Mouse (Mus musculus): Measurements from ENCODE around the gene Gm10912. TPM values are rescaled to one million over a fixed set of nuclear protein-coding genes. Genes with fewer than 3 reads are reported as not detected.
"Not testable (repeated sequence)": the region's sequence is repeated elsewhere in the genome, so short reads cannot be mapped to it uniquely, and the experiment has no call there.

The Gm10912 gene
- polyA plus RNA-seq, 1 experiment from 2014 or later = not detected

DNA sequence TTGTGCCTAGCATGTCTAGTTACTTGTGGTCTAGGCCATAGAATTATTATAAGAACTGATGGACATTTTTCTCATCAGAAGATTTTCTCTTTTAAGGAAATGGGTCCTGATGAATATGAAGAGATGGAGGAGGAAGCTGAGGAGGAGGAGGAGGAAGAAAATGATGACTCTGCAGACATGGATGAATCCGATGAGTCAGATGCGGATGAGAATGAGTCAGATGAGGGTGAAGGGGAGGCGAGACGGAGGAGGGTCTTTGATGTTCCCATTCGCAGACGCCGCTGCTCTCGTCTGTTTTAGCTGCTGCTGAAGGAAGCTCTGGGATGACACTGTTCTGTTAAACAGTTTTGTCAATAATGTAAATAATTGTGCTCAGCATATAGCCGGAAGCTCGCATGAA lies 5.8 kb upstream of the Gm10912 start:
- Histone ChIP-seq H3K36me3 (ENCODE audit: control insufficient read depth, insufficient read depth, low read length) (peaks cover 6% of the 10 kb centered on the region; the same call in 1 of the 2 replicates), H3K9ac (ENCODE audit: low read length) (no peak overlapping the region), H3K9me3 (replicated peaks; ENCODE audit: control insufficient read depth, low read length) (no peaks in the 10 kb centered on the region), H3K4me1 (ENCODE audit: control insufficient read depth, insufficient read depth, low read length) (no peaks in the 10 kb centered on the region), H3K27me3 (ENCODE audit: control insufficient read depth, insufficient read depth, low read length) (no peaks in the 10 kb centered on the region), H3K27ac (ENCODE audit: low read length) (no peak overlapping the region), H3K4me2 (ENCODE audit: low read depth, low read length) (no peak overlapping the region), H3K4me3 (replicated peaks; ENCODE audit: low read length) (no peak overlapping the region)
- WGBS = 63% methylated on average over 10 of the region's 10 CpGs
- ATAC-seq (ENCODE audit: insufficient read depth, low FRiP score) = no peak

DNA sequence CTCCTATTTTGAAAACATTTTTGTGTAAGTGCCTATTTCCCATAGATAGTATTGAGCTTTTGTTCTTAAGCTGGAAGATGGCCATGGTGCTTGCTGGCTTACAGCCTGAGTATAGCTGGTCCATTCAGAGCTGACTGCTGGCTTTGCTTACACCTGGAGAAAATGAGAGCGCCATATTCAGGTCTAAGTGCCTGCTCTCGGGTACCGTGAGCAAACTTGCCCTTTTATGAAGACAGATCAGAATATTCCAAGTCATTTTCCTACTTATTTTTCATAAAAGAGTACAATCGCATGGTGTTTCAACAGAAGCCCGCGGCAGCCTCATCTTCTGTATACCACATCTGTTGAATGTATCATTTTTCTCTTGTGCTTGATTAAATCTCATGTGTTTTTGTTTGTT lies 4.6 kb upstream of the Gm10912 start:
- 92% methylated on average over 6 of the region's 6 CpGs for WGBS
- no peak overlapping the region for H3K4me2 ChIP-seq (ENCODE audit: low read depth, low read length)
- H3K4me3 ChIP-seq (replicated peaks; ENCODE audit: low read length) = no peak overlapping the region
- no peaks in the 10 kb centered on the region for H3K9me3 ChIP-seq (replicated peaks; ENCODE audit: control insufficient read depth, low read length)
- ATAC-seq (ENCODE audit: insufficient read depth, low FRiP score) = no peak
- no peak overlapping the region for H3K27ac ChIP-seq (ENCODE audit: low read length)
- peaks cover 6% of the 10 kb centered on the region; the same call in 1 of the 2 replicates for H3K36me3 ChIP-seq (ENCODE audit: control insufficient read depth, insufficient read depth, low read length)
- H3K4me1 ChIP-seq (ENCODE audit: control insufficient read depth, insufficient read depth, low read length) = no peaks in the 10 kb centered on the region
- H3K9ac ChIP-seq (ENCODE audit: low read length) = no peak overlapping the region
- no peaks in the 10 kb centered on the region for H3K27me3 ChIP-seq (ENCODE audit: control insufficient read depth, insufficient read depth, low read length)

DNA sequence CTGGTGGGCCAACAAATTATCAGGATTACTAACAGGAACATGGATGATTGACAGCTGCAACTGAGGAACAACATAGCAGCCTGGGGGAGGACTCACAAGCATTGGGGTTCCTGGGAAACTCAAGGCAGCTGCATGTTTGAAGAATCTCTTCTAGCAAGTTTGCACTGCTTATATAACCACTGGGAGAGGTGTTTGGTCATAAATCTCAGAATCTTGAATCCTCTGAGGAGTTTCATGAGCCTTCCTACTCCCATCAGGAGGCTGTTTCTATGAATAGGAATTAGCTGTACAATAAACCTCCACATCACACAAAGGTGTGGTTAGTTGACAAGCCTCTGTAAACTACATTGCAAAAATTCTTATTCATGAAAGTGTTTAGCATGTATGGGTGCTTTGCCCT lies 3.0 kb upstream of the Gm10912 start:
- Histone ChIP-seq H3K9me3 (replicated peaks; ENCODE audit: control insufficient read depth, low read length) (no peaks in the 10 kb centered on the region), H3K27me3 (ENCODE audit: control insufficient read depth, insufficient read depth, low read length) (no peaks in the 10 kb centered on the region), H3K4me3 (replicated peaks; ENCODE audit: low read length) (no peak overlapping the region), H3K9ac (ENCODE audit: low read length) (no peak overlapping the region), H3K36me3 (ENCODE audit: control insufficient read depth, insufficient read depth, low read length) (peaks cover 6% of the 10 kb centered on the region; the same call in 1 of the 2 replicates), H3K27ac (ENCODE audit: low read length) (no peak overlapping the region), H3K4me1 (ENCODE audit: control insufficient read depth, insufficient read depth, low read length) (no peaks in the 10 kb centered on the region), H3K4me2 (ENCODE audit: low read depth, low read length) (no peak overlapping the region)
- no peak for ATAC-seq (ENCODE audit: insufficient read depth, low FRiP score)

DNA sequence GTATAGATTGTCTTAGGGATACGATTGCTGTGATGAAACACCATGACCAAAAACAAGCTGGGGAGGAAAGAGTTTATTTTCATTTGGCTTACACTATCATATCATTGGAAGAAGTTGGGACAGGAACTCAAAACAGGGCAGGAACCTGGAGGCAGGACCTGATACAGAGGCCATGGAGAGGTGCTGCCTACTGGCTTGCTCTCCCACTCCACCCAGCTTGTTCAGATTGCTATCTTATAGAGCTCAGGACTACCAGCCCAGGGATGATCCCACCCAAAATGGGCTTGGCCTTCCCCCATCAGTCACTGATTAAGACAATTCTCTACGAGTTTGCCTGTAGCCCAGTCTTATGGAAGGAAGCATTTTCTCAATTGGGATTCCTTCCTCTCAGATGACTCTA lies 1.5 kb upstream of the Gm10912 start:
- Histone ChIP-seq H3K36me3 (ENCODE audit: control insufficient read depth, insufficient read depth, low read length) (peaks cover 6% of the 10 kb centered on the region; the same call in 1 of the 2 replicates), H3K4me1 (ENCODE audit: control insufficient read depth, insufficient read depth, low read length) (no peaks in the 10 kb centered on the region), H3K27me3 (ENCODE audit: control insufficient read depth, insufficient read depth, low read length) (no peaks in the 10 kb centered on the region), H3K9me3 (replicated peaks; ENCODE audit: control insufficient read depth, low read length) (no peaks in the 10 kb centered on the region), H3K4me2 (ENCODE audit: low read depth, low read length) (no peak overlapping the region), H3K27ac (ENCODE audit: low read length) (no peak overlapping the region), H3K4me3 (replicated peaks; ENCODE audit: low read length) (no peak overlapping the region), H3K9ac (ENCODE audit: low read length) (no peak overlapping the region)
- no peak for ATAC-seq (ENCODE audit: insufficient read depth, low FRiP score)
- 73% methylated on average over 2 of the region's 2 CpGs for WGBS

DNA sequence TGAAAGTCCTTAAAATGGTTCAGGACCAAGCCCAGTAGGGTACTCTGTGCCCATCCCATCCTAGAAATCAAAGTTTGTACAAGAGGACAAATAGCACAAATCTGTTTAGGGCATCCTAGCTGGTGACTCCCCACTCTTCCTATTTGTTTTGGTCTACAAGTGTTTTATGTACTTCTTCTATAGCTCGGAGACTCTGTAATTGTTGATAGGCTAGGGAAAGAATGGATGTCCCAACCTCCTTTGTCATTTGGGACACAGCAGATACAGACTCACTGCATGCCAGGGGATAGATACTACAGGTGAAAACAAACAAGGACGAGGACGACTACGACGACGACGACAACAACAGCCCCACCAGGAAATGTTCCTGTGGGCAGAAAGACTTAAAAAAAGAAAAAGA lies 2.8 kb downstream of the Gm10912 start, which contains the start of gene Gm10799:
Gene Gm10799, minus strand, starts transcription at position 101 of the 400 bp plus-strand sequence.
- ATAC-seq (ENCODE audit: insufficient read depth, low FRiP score); H3K27me3 ChIP-seq (ENCODE audit: control insufficient read depth, insufficient read depth, low read length); H3K27ac ChIP-seq (ENCODE audit: low read length); H3K9me3 ChIP-seq (replicated peaks; ENCODE audit: control insufficient read depth, low read length); H3K4me1 ChIP-seq (ENCODE audit: control insufficient read depth, insufficient read depth, low read length); H3K9ac ChIP-seq (ENCODE audit: low read length); H3K4me3 ChIP-seq (replicated peaks; ENCODE audit: low read length); H3K36me3 ChIP-seq (ENCODE audit: control insufficient read depth, insufficient read depth, low read length); H3K4me2 ChIP-seq (ENCODE audit: low read depth, low read length): not testable (repeated sequence)
- 78% methylated on average over 7 of the region's 7 CpGs for WGBS

DNA sequence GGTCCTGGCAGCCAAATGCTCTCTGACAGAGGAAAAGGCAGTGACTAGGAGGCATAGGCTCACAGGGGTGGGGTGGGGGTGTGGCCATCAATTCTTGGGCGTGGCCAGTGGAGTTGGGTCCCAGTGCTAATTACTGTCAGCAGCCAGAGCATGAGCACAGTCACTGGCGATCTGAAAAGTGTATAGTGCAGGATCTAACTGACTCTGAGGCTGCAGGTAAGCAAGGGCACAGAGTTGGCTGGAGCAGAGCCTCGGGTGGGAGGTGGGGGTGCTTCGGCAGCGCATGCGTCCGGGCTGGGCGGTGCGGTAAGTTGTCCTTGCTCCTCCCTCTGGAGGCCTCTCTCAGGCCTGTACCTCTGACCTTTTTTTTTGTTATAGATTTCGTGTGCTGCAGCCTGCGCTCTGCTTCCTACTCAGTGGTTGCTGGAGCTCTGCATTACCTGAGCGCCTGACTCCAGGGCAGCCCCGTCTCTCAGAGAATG lies 4.1 kb downstream of the Gm10912 start, which contains the start of gene Cd59b:
Gene Cd59b, plus strand, starts transcription at position 146 of the 482 bp plus-strand sequence.
- no peaks in the 10 kb centered on the region for H3K36me3 ChIP-seq (ENCODE audit: control insufficient read depth, insufficient read depth, low read length)
- H3K27me3 ChIP-seq (ENCODE audit: control insufficient read depth, insufficient read depth, low read length) = no peaks in the 10 kb centered on the region
- ATAC-seq (ENCODE audit: insufficient read depth, low FRiP score) = peak; percentile 87
- H3K4me2 ChIP-seq (ENCODE audit: low read depth, low read length) = peak within 1 kb of the TSS; percentile 55
- no peaks in the 10 kb centered on the region for H3K9me3 ChIP-seq (replicated peaks; ENCODE audit: control insufficient read depth, low read length)
- no peaks in the 10 kb centered on the region for H3K4me1 ChIP-seq (ENCODE audit: control insufficient read depth, insufficient read depth, low read length)
- H3K9ac ChIP-seq (ENCODE audit: low read length) = peak within 1 kb of the TSS; percentile 64
- H3K4me3 ChIP-seq (replicated peaks; ENCODE audit: low read length) = peak within 1 kb of the TSS; percentile 51
- H3K27ac ChIP-seq (ENCODE audit: low read length) = no peak within 1 kb of the TSS; the same call in 1 of the 2 replicates
- WGBS = 9% methylated on average over 13 of the region's 13 CpGs

DNA sequence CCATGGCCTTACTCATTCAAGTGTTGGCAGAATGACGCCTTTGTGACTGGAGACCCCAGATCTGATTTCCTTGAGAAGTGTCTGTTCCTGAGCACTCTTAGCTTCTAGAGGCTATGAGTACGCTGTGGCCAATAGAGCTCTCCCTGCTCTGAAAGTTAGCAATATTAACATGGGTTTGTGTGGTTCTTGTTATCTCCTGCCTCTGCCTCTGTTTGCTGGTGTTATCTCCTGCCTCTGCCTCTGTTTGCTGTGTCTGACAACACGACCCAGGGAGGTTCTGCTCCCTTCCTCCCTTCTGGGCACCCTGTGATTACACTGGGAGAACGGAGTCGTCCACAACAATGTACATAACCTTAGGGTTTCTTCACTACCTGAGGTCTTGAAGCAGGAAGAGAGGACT lies 12.7 kb downstream of the Gm10912 start:
- not testable (repeated sequence) for H3K4me1 ChIP-seq (ENCODE audit: control insufficient read depth, insufficient read depth, low read length); H3K9me3 ChIP-seq (replicated peaks; ENCODE audit: control insufficient read depth, low read length); H3K36me3 ChIP-seq (ENCODE audit: control insufficient read depth, insufficient read depth, low read length); H3K4me2 ChIP-seq (ENCODE audit: low read depth, low read length); H3K27ac ChIP-seq (ENCODE audit: low read length); H3K4me3 ChIP-seq (replicated peaks; ENCODE audit: low read length); H3K9ac ChIP-seq (ENCODE audit: low read length); H3K27me3 ChIP-seq (ENCODE audit: control insufficient read depth, insufficient read depth, low read length)
- peak; percentile 68 for ATAC-seq (ENCODE audit: insufficient read depth, low FRiP score)
- 37% methylated on average over 5 of the region's 5 CpGs for WGBS

DNA sequence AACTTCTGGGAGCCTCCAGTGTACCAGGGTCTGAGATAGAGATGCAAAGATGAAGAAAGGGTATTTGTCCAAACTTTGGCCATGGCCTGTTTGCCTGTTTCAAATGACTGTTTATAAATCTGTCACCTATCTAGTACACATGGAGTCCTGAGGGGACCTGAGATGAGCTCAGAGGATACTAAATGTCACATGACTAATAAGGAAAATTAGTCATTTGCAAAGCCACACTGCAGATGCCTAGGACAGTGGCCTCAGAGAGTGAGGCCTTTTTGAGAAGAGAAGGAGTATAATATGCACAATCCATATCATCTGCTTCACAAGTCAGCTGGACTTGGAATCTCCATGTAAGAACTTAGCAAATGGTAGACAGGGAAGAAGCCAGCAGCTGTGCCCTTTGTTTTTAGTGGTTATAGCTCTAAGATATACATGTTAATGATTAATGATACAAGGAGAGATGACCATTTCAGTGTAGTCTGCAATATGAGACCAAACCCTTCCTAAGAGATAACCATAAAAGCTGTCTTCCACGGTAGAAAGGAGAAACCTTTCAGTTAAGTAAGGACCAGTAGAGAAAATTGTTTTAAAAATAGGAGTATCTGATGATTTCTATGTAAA lies 15.9 kb downstream of the Gm10912 start:
- not testable (repeated sequence) for H3K36me3 ChIP-seq (ENCODE audit: control insufficient read depth, insufficient read depth, low read length); H3K9ac ChIP-seq (ENCODE audit: low read length); H3K27me3 ChIP-seq (ENCODE audit: control insufficient read depth, insufficient read depth, low read length); H3K4me2 ChIP-seq (ENCODE audit: low read depth, low read length); ATAC-seq (ENCODE audit: insufficient read depth, low FRiP score); H3K4me3 ChIP-seq (replicated peaks; ENCODE audit: low read length); H3K4me1 ChIP-seq (ENCODE audit: control insufficient read depth, insufficient read depth, low read length); H3K9me3 ChIP-seq (replicated peaks; ENCODE audit: control insufficient read depth, low read length); H3K27ac ChIP-seq (ENCODE audit: low read length)
- WGBS = no CpG with 5 or more reads among the region's 1 CpGs

DNA sequence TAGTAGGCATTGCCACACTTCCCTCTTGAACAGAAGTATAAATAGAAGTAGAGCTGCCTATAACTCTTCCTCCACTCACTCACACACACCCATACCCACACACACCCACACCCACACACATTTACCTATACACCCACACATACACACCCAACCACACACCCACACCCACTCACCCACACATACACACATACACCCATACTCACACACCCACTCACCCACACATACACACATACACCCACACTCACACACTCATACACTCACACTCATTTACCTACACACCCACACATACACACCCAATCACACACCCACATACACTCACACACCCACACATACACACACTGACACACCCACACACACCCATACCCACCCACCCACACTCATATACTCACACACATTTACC lies 16.8 kb downstream of the Gm10912 start:
- Histone ChIP-seq H3K27ac (ENCODE audit: low read length) (no peak overlapping the region), H3K4me1 (ENCODE audit: control insufficient read depth, insufficient read depth, low read length) (no peaks in the 10 kb centered on the region), H3K9ac (ENCODE audit: low read length) (no peak overlapping the region), H3K4me3 (replicated peaks; ENCODE audit: low read length) (no peak overlapping the region), H3K9me3 (replicated peaks; ENCODE audit: control insufficient read depth, low read length) (no peaks in the 10 kb centered on the region), H3K36me3 (ENCODE audit: control insufficient read depth, insufficient read depth, low read length) (no peaks in the 10 kb centered on the region), H3K4me2 (ENCODE audit: low read depth, low read length) (no peak overlapping the region), H3K27me3 (ENCODE audit: control insufficient read depth, insufficient read depth, low read length) (no peaks in the 10 kb centered on the region)
- 0 out of 2 replicates have a peak, but pooled peaks have one; percentile 14 for ATAC-seq (ENCODE audit: insufficient read depth, low FRiP score)
